Mouse (Mus musculus) ES-Bruce4 (cell line): ENCODE results near the gene Ddrgk1. TPM values are rescaled to one million over a fixed set of nuclear protein-coding genes. Genes with fewer than 3 reads are reported as not detected.

Experiments
- H3K27ac ChIP-seq: 2 replicates; pipeline ENCODE4 v1.5.1; 2012; ENCODE audit warnings: low read length, inconsistent platforms; ENCODE audit not compliant: insufficient read depth
- H3K27me3 ChIP-seq: 2 replicates; pipeline ENCODE4 v1.6.1; 2012; ENCODE audit warnings: mild to moderate bottlenecking, low read length, inconsistent platforms; ENCODE audit not compliant: control insufficient read depth, poor library complexity, insufficient read depth, severe bottlenecking
- H3K36me3 ChIP-seq: 2 replicates; pipeline ENCODE4 v1.6.1; 2012; ENCODE audit warnings: inconsistent platforms, mild to moderate bottlenecking, low read length, moderate library complexity; ENCODE audit not compliant: control insufficient read depth, poor library complexity, insufficient read depth, severe bottlenecking
- H3K4me1 ChIP-seq: one replicate; pipeline ENCODE4 v1.8.1; 2011; ENCODE audit warnings: low read length; ENCODE audit not compliant: control insufficient read depth, insufficient read depth
- H3K4me3 ChIP-seq: 2 replicates; pipeline ENCODE4 v1.5.1; 2011; ENCODE audit warnings: low read depth, mild to moderate bottlenecking, low read length
- H3K9ac ChIP-seq: 2 replicates; pipeline ENCODE4 v1.6.1; 2012; ENCODE audit warnings: low read depth, mild to moderate bottlenecking, inconsistent platforms; ENCODE audit not compliant: poor library complexity, severe bottlenecking
- H3K9me3 ChIP-seq: replicated peaks from 2 replicates; pipeline ENCODE4 v1.6.1; 2012; ENCODE audit warnings: mild to moderate bottlenecking, low read length, inconsistent platforms; ENCODE audit not compliant: control insufficient read depth, poor library complexity, insufficient read depth, severe bottlenecking
- CTCF ChIP-seq: IDR thresholded peaks from one replicate; pipeline ENCODE4 v1.8.1; 2011; ENCODE audit warnings: low read depth, low read length
- EP300 ChIP-seq: IDR thresholded peaks from 2 replicates; pipeline ENCODE4 v1.6.1; 2011; ENCODE audit warnings: low read depth, low read length; ENCODE audit not compliant: insufficient read depth
- POLR2A ChIP-seq: IDR thresholded peaks from one replicate; pipeline ENCODE4 v1.8.1; 2011; ENCODE audit warnings: low read length; ENCODE audit not compliant: insufficient read depth
- polyA plus RNA-seq: library from polyadenylated mRNA; stranded (reverse); fragments of >200 nt; gene quantifications from 2 replicates; pipeline ENCODE4 v1.2.4, GENCODE M21; 2011; ENCODE audit warnings: low read depth; ENCODE audit not compliant: missing spikeins, insufficient read depth, insufficient read length

The Ddrgk1 gene
- polyA plus RNA-seq, 1 experiment = 39.3 TPM

DNA sequence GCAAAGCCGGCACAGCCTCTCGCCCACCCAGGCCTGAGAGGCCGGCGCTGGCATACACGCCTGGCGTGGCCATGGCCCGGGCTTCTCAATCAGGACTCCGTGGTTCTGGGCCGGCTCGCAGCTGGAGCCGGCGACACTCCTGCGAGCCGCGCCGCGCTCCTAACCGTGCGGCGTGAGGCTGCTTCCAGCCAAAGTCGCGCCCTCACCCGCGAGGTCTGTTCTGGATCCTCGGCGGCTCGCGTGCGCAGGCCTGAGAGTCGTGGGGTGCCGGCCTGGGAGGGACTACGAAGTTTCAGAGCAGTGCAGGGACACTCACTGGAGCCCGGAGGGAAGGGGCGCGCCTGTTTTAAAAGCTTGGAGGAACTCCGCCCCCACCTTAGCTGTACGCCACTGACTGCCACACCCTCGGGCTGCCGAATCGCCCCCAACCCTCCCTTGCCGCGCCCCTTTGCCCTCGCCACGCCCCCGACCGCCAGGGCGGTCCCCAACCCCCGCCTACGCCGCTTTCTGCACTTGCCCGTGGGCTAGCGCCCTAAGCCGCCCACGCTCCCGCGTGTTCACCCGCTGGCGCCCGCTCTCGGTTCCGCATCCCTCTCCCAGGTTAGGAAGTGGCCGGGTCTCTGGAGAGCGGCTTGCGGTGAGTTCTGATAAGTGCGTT lies 32.8 kb upstream of the Ddrgk1 start, which contains the start of gene Slc4a11:
Gene Slc4a11, minus strand, starts transcription at position 367 of the 658 bp plus-strand sequence.
- TF ChIP-seq CTCF (no peak), POLR2A (no peak), EP300 (peak; percentile 49; the same call in 1 of the 2 replicates)
- peaks cover 4% of the 10 kb centered on the region for H3K4me1 ChIP-seq
- H3K9me3 ChIP-seq = no peaks in the 10 kb centered on the region
- H3K36me3 ChIP-seq = no peaks in the 10 kb centered on the region
- peak within 1 kb of the TSS; percentile 63 for H3K9ac ChIP-seq
- no peak within 1 kb of the TSS for H3K27ac ChIP-seq
- no peaks in the 10 kb centered on the region for H3K27me3 ChIP-seq
- H3K4me3 ChIP-seq = peak within 1 kb of the TSS; percentile 89

DNA sequence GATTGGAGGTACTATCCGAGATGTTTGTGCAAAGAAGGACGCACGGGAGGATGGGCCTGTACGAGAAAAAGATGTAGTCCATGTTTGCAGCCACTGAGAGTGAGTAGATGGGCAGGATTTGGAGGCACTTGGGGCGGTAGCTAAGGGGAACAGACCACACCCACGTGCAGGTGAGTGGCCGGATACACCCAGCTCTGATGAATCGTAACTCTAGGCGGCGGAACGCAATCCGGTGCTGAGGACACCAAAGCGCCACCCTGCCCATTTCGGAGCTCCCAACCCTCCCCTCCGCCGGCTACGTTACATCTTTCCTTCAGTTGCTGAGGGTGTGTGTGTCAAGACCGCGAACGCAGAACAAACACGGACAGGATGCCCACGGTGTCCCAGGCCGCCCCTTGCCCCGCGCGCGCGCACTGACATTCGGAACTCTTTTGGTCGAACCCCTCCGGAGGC lies 32.3 kb upstream of the Ddrgk1 start:
- Histone ChIP-seq H3K27me3 (no peaks in the 10 kb centered on the region), H3K9ac (peak overlapping the region; percentile 63), H3K4me1 (peaks cover 4% of the 10 kb centered on the region), H3K36me3 (no peaks in the 10 kb centered on the region), H3K27ac (no peak overlapping the region), H3K4me3 (peak overlapping the region; percentile 89), H3K9me3 (no peaks in the 10 kb centered on the region)
- TF ChIP-seq POLR2A (no peak), EP300 (no peak), CTCF (no peak)

GRCm38 (mm10) chr2:130693563-130693962 lies 29.1 kb upstream of the Ddrgk1 start:
- H3K9me3 ChIP-seq = no peaks in the 10 kb centered on the region
- no peak overlapping the region for H3K4me3 ChIP-seq
- 0 out of 2 replicates have a peak overlapping the region, but pooled peaks have one; percentile 38 for H3K9ac ChIP-seq
- no peaks in the 10 kb centered on the region for H3K36me3 ChIP-seq
- peak overlapping the region; percentile 23; the same call in 1 of the 2 replicates for H3K27ac ChIP-seq
- H3K4me1 ChIP-seq = peaks cover 3% of the 10 kb centered on the region
- TF ChIP-seq CTCF (no peak), POLR2A (no peak), EP300 (no peak)
- no peaks in the 10 kb centered on the region for H3K27me3 ChIP-seq

GRCm38 (mm10) chr2:130689011-130689410 lies 24.6 kb upstream of the Ddrgk1 start:
- no peak for TF ChIP-seq POLR2A
- TF ChIP-seq EP300 = no peak
- no peak for TF ChIP-seq CTCF
- Histone ChIP-seq H3K9me3 (no peaks in the 10 kb centered on the region), H3K4me3 (no peak overlapping the region), H3K36me3 (no peaks in the 10 kb centered on the region), H3K27me3 (no peaks in the 10 kb centered on the region), H3K9ac (no peak overlapping the region), H3K27ac (no peak overlapping the region), H3K4me1 (peaks cover 3% of the 10 kb centered on the region)

- H3K9ac ChIP-seq = no peak overlapping the region
Measured at GRCm38 (mm10) chr2:130685426-130685825, 21.0 kb upstream of the Ddrgk1 start.

DNA sequence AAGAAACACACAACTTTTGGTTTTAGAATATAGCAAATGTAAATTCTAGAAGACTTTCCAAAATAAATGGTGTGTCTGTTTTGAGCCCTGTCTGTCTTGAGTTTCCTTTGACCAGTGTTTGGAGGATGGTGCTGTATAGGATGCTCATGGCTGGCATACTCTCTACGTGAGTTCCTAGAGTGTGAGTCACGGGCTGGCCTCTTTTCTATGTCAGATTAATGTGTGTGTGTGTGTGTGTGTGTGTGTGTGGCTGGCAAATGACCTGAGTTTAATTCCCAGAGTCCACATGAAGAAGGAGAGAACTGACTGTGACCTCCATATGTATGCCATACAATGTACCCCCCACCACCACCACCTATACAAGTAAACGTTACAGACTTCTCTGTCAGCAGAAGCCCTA lies 17.1 kb upstream of the Ddrgk1 start:
- TF ChIP-seq EP300 (no peak), POLR2A (no peak)
- peaks cover 25% of the 10 kb centered on the region for H3K36me3 ChIP-seq

More at GRCm38 (mm10) chr2:130685426-130685825, 21.0 kb upstream of the Ddrgk1 start:
- 0 out of 2 replicates have a peak, but pooled peaks cover 2% of the 10 kb centered on the region for H3K36me3 ChIP-seq
- no peaks in the 10 kb centered on the region for H3K4me1 ChIP-seq
- no peak overlapping the region for H3K4me3 ChIP-seq
- no peaks in the 10 kb centered on the region for H3K9me3 ChIP-seq
- no peaks in the 10 kb centered on the region for H3K27me3 ChIP-seq
- TF ChIP-seq EP300 (no peak), POLR2A (no peak), CTCF (no peak)
- no peak overlapping the region for H3K27ac ChIP-seq

More for the DNA sequence above, 17.1 kb upstream of the Ddrgk1 start:
- H3K27me3 ChIP-seq = no peaks in the 10 kb centered on the region
- no peaks in the 10 kb centered on the region for H3K9me3 ChIP-seq
- H3K4me3 ChIP-seq = no peak overlapping the region
- no peak overlapping the region for H3K27ac ChIP-seq
- no peak overlapping the region for H3K9ac ChIP-seq
- H3K4me1 ChIP-seq = no peaks in the 10 kb centered on the region
